Mouse (Mus musculus): ENCODE measurements around the gene Plekhg5. TPM values are rescaled to one million over a fixed set of nuclear protein-coding genes. Genes with fewer than 3 reads are reported as not detected.

Plekhg5 gene
- total RNA-seq (2023) = 2.4 TPM

GRCm38 (mm10) chr4:152072121-152072601, at the start of gene Plekhg5:
TSS of gene Plekhg5 (plus strand) at chr4:152072498.

GRCm38 (mm10) chr4:152027524-152027923, 44.8 kb upstream of the Plekhg5 start, which contains the start of gene Zbtb48:
TSS of gene Zbtb48 (minus strand) at chr4:152027671.

GRCm38 (mm10) chr4:152038225-152038984, 33.9 kb upstream of the Plekhg5 start, which contains the start of gene Tas1r1:
TSS of gene Tas1r1 (minus strand) at chr4:152038568.

GRCm38 (mm10) chr4:152038985-152039830, 33.1 kb upstream of the Plekhg5 start, which contains the start of gene Nol9:
TSS of gene Nol9 (plus strand) at chr4:152039321.

GRCm38 (mm10) chr4:152115921-152116612, 43.8 kb downstream of the Plekhg5 start, which contains the start of gene Tnfrsf25:
TSS of gene Tnfrsf25 (plus strand) at chr4:152115934.

GRCm38 (mm10) chr4:152151966-152152544, 79.8 kb downstream of the Plekhg5 start, which contains the start of gene Espn:
TSS of gene Espn (minus strand) at chr4:152152371.

DNA sequence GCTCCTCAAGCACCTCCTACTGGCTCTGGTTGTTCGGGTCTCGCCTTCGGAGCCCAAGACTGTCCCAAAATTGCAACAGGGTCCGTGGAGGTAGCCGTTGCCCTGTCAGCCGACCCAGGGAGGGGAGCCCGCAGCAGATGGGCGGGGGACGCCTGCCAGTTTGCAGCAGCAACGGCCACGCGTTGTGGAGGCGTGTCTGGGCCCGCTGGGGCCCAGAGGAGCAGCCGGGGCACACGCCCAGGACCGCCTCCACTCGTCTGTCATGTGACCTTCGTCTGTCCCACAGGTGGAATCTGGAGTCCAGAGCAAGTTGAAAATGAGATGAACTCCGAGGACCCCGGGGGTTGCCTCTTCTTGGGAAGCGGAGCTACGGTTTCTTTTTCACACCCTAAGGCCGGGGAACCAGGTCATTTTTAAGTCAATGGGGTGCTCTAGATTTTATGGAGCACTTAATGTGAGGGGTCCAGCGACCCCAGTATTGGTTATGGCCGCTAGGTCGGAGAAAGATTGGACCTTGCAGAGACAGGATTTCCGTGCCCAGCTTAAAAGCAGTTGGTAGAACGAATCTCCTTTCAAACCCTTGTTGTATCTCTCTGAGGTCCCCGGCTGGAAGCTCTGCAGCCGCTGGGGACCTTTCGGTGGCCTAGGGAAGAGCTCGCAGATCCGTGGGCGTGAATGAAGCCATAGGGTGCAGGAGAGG, 86.4 kb downstream of the Plekhg5 start, which contains the start of gene Hes2:
TSS of gene Hes2 (plus strand) at position 283 of the 700 bp plus-strand sequence.

Other genes starting within 250 kb of the Plekhg5 start
- gene Camta1, start 210.6 kb upstream of the Plekhg5 start, total RNA-seq (2023) = 53.2 TPM
- 52.0 TPM for gene Dnajc11, start 138.8 kb upstream of the Plekhg5 start, total RNA-seq (2023)
- gene Thap3, start 83.5 kb upstream of the Plekhg5 start, total RNA-seq (2023) = 39.3 TPM
- gene Phf13, start 76.2 kb upstream of the Plekhg5 start, total RNA-seq (2023) = 6.7 TPM
- gene Klhl21, start 63.7 kb upstream of the Plekhg5 start, total RNA-seq (2023) = 26.0 TPM
- gene Zbtb48, start 44.8 kb upstream of the Plekhg5 start, total RNA-seq (2023) = 19.7 TPM
- gene Tas1r1, start 33.9 kb upstream of the Plekhg5 start, total RNA-seq (2023) = not detected
- 43.3 TPM for gene Nol9, start 33.2 kb upstream of the Plekhg5 start, total RNA-seq (2023)
- 9.0 TPM for gene Tnfrsf25, start 43.4 kb downstream of the Plekhg5 start, total RNA-seq (2023)
- 0.64 TPM for gene Espn, start 79.9 kb downstream of the Plekhg5 start, total RNA-seq (2023)
- not detected for gene Hes2, start 86.4 kb downstream of the Plekhg5 start, total RNA-seq (2023)
- 11.1 TPM for gene Acot7, start 105.6 kb downstream of the Plekhg5 start, total RNA-seq (2023)
- gene Gpr153, start 201.7 kb downstream of the Plekhg5 start, total RNA-seq (2023) = 0.58 TPM
- not detected for gene Hes3, start 219.2 kb downstream of the Plekhg5 start, total RNA-seq (2023)
- gene Icmt, start 224.7 kb downstream of the Plekhg5 start, total RNA-seq (2023) = 18.1 TPM
- not detected for gene Rnf207, start 246.5 kb downstream of the Plekhg5 start, total RNA-seq (2023)

Measured in CD8-positive naive resting alpha-beta T cell, adult 57 days (primary cell).